Mouse (Mus musculus) A20 (cell line): ENCODE results near the gene Tnrc18.

Experiments
- DNase-seq: peaks from one replicate; pipeline ENCODE4 v3.0.0-alpha.2; 2011; ENCODE audit warnings: low read depth, low spot score

The Tnrc18 gene

GRCm38 (mm10) chr5:142778871-142779270 lies 38.6 kb downstream of the Tnrc18 start:
- no peak for DNase-seq

GRCm38 (mm10) chr5:142778135-142778534 lies 39.3 kb downstream of the Tnrc18 start:
- DNase-seq: no peak

GRCm38 (mm10) chr5:142776080-142776479 lies 41.4 kb downstream of the Tnrc18 start:
- no peak for DNase-seq

- no peak for DNase-seq
Observed at GRCm38 (mm10) chr5:142774771-142775170, 42.7 kb downstream of the Tnrc18 start.

GRCm38 (mm10) chr5:142771964-142772363 lies 45.5 kb downstream of the Tnrc18 start:
- no peak for DNase-seq

- no peak for DNase-seq
Observed at GRCm38 (mm10) chr5:142771034-142771433, 46.4 kb downstream of the Tnrc18 start.

GRCm38 (mm10) chr5:142769641-142770040 lies 47.8 kb downstream of the Tnrc18 start:
- no peak for DNase-seq

- no peak for DNase-seq
Observed at GRCm38 (mm10) chr5:142768352-142769267, 48.9 kb downstream of the Tnrc18 start.

GRCm38 (mm10) chr5:142767937-142768336 lies 49.5 kb downstream of the Tnrc18 start:
- DNase-seq: peak; percentile 63

- DNase-seq: no peak
Observed at GRCm38 (mm10) chr5:142766708-142767107, 50.8 kb downstream of the Tnrc18 start.

GRCm38 (mm10) chr5:142764889-142765288 lies 52.6 kb downstream of the Tnrc18 start:
- DNase-seq: no peak

- no peak for DNase-seq
Observed at GRCm38 (mm10) chr5:142764306-142764705, 53.2 kb downstream of the Tnrc18 start.

GRCm38 (mm10) chr5:142762082-142762807 lies 55.2 kb downstream of the Tnrc18 start:
- no peak for DNase-seq

- no peak for DNase-seq
Observed at GRCm38 (mm10) chr5:142761326-142761983, 56.0 kb downstream of the Tnrc18 start.

- DNase-seq: no peak
Observed at GRCm38 (mm10) chr5:142759786-142760185, 57.7 kb downstream of the Tnrc18 start.

GRCm38 (mm10) chr5:142752241-142752640 lies 65.2 kb downstream of the Tnrc18 start:
- DNase-seq: no peak

GRCm38 (mm10) chr5:142750173-142750572 lies 67.3 kb downstream of the Tnrc18 start:
- DNase-seq: no peak

- DNase-seq: peak; percentile 37
Observed at GRCm38 (mm10) chr5:142747026-142747629, 70.3 kb downstream of the Tnrc18 start.

GRCm38 (mm10) chr5:142739941-142740340 lies 77.5 kb downstream of the Tnrc18 start:
- no peak for DNase-seq

GRCm38 (mm10) chr5:142731916-142732315 lies 85.5 kb downstream of the Tnrc18 start:
- no peak for DNase-seq

GRCm38 (mm10) chr5:142730295-142730694 lies 87.2 kb downstream of the Tnrc18 start:
- DNase-seq: no peak

- no peak for DNase-seq
Observed at GRCm38 (mm10) chr5:142728301-142728700, 89.2 kb downstream of the Tnrc18 start.
